Mouse (Mus musculus): ENCODE measurements around the gene Tmem131l. TPM values are rescaled to one million over a fixed set of nuclear protein-coding genes. Genes with fewer than 3 reads are reported as not detected.
"Not testable (repeated sequence)": the region's sequence is repeated elsewhere in the genome, so short reads cannot be mapped to it uniquely, and the experiment has no call there.

The Tmem131l gene
- polyA plus RNA-seq, 1 experiment from 2014 or later, result 43.0 TPM

GRCm38 (mm10) chr3:83898246-83898645, 141.7 kb downstream of the Tmem131l start:
- H3K4me1 ChIP-seq, result peaks cover 3% of the 10 kb centered on the region; the same call in 1 of the 2 replicates
- no peaks in the 10 kb centered on the region for H3K27me3 ChIP-seq (replicated peaks)
- WGBS, result 96% methylated on average over 9 of the region's 9 CpGs
- no peaks in the 10 kb centered on the region for H3K9me3 ChIP-seq (replicated peaks)
- no peak for ATAC-seq (ENCODE audit: low FRiP score)
- H3K27ac ChIP-seq (replicated peaks), result no peak overlapping the region
- no peak overlapping the region for H3K9ac ChIP-seq (replicated peaks)
- H3K36me3 ChIP-seq, result peaks cover 59% of the 10 kb centered on the region
- no peak overlapping the region for H3K4me3 ChIP-seq (replicated peaks)
- H3K4me2 ChIP-seq, result no peak overlapping the region

GRCm38 (mm10) chr3:83895811-83896210, 144.2 kb downstream of the Tmem131l start:
- H3K27ac ChIP-seq (replicated peaks), result no peak overlapping the region
- H3K4me2 ChIP-seq, result no peak overlapping the region
- no peaks in the 10 kb centered on the region for H3K27me3 ChIP-seq (replicated peaks)
- peaks cover 3% of the 10 kb centered on the region; the same call in 1 of the 2 replicates for H3K4me1 ChIP-seq
- H3K4me3 ChIP-seq (replicated peaks), result no peak overlapping the region
- no peak for ATAC-seq (ENCODE audit: low FRiP score)
- peaks cover 36% of the 10 kb centered on the region for H3K36me3 ChIP-seq
- no peak overlapping the region for H3K9ac ChIP-seq (replicated peaks)
- H3K9me3 ChIP-seq (replicated peaks), result no peaks in the 10 kb centered on the region
- WGBS, result 39% methylated on average over 3 of the region's 3 CpGs

- ATAC-seq (ENCODE audit: low FRiP score), result no peak
- peaks cover 3% of the 10 kb centered on the region; the same call in 1 of the 2 replicates for H3K4me1 ChIP-seq
- H3K27ac ChIP-seq (replicated peaks), result no peak overlapping the region
- H3K4me3 ChIP-seq (replicated peaks), result no peak overlapping the region
- no peaks in the 10 kb centered on the region for H3K9me3 ChIP-seq (replicated peaks)
- no peaks in the 10 kb centered on the region for H3K27me3 ChIP-seq (replicated peaks)
- WGBS, result 94% methylated on average over 5 of the region's 5 CpGs
- no peak overlapping the region for H3K4me2 ChIP-seq
- H3K36me3 ChIP-seq, result peaks cover 29% of the 10 kb centered on the region
- H3K9ac ChIP-seq (replicated peaks), result no peak overlapping the region
These were observed 144.9 kb downstream of the Tmem131l start for GRCm38 (mm10) chr3:83895111-83895510.

DNA sequence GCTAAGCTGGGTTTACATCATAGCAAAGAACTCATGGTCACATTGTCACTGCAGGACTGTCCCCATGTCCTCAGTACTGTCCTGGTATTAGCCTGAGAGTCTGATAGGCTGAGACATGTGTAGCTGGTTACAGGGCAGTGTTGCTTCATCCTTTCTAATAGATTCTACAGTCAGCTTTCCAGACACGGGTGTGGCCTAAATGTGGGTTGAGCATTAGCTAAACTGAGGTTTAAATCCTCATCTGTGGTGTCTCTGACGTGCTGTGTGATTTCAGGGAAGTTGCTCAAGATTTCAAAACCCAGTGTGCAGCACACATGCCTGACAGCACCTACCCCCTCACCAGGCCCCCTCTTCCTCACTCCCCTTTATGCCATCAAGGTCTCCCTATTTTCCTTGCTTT, 154.8 kb downstream of the Tmem131l start:
- H3K4me3 ChIP-seq (replicated peaks), result no peak overlapping the region
- 90% methylated on average over 2 of the region's 2 CpGs for WGBS
- no peaks in the 10 kb centered on the region for H3K36me3 ChIP-seq
- no peaks in the 10 kb centered on the region for H3K9me3 ChIP-seq (replicated peaks)
- H3K9ac ChIP-seq (replicated peaks), result no peak overlapping the region
- H3K27me3 ChIP-seq (replicated peaks), result no peaks in the 10 kb centered on the region
- H3K4me2 ChIP-seq, result no peak overlapping the region
- ATAC-seq (ENCODE audit: low FRiP score), result no peak
- H3K27ac ChIP-seq (replicated peaks), result no peak overlapping the region
- no peaks in the 10 kb centered on the region for H3K4me1 ChIP-seq

DNA sequence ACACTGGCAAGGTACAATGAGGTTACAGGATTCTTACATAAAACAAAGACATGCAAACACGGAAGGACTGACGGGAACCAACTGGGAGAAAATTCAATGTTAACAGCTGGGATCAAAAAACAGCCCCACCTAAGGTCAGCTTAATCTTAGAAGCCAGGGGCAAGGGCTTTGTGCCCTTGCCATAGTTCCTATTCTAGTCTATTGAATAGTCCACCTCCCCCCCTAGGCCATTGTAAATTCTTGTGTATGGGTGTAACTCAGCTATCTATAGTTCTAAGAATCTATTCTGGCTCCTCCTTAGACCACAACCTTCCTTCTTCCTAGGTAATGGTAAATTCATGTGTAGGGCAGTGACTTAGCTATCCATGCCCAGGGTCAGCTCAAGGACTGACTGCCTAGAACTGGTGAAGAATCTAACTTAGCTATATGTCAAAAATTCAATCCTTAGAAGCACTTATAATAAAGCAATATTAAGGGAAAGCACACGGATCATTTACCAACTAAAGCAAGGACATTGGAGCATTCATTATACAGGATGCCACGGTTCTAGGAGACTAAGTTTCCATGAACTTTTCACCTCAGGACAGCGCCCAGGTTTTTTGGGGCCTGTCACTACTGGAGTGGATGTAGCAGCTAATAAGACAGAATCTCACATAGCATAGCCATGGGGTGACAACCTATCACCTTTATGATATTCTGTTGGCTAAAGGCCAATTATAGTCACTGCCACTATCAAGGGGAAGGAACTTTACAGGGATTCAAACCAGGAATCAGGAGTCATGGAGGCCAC, 160.5 kb downstream of the Tmem131l start:
- not testable (repeated sequence) for H3K9me3 ChIP-seq (replicated peaks); H3K36me3 ChIP-seq; H3K4me3 ChIP-seq (replicated peaks); H3K4me1 ChIP-seq; H3K9ac ChIP-seq (replicated peaks); H3K4me2 ChIP-seq; H3K27me3 ChIP-seq (replicated peaks); H3K27ac ChIP-seq (replicated peaks); ATAC-seq (ENCODE audit: low FRiP score)
- 82% methylated on average over 5 of the region's 5 CpGs for WGBS

- ATAC-seq (ENCODE audit: low FRiP score), result no peak
- no peak overlapping the region for H3K27ac ChIP-seq (replicated peaks)
- H3K4me3 ChIP-seq (replicated peaks), result no peak overlapping the region
- no peaks in the 10 kb centered on the region for H3K36me3 ChIP-seq
- H3K27me3 ChIP-seq (replicated peaks), result no peaks in the 10 kb centered on the region
- WGBS, result 94% methylated on average over 4 of the region's 4 CpGs
- no peak overlapping the region for H3K9ac ChIP-seq (replicated peaks)
- no peaks in the 10 kb centered on the region for H3K9me3 ChIP-seq (replicated peaks)
- H3K4me1 ChIP-seq, result no peaks in the 10 kb centered on the region
- no peak overlapping the region for H3K4me2 ChIP-seq
These were observed 161.2 kb downstream of the Tmem131l start for GRCm38 (mm10) chr3:83878801-83879200.

DNA sequence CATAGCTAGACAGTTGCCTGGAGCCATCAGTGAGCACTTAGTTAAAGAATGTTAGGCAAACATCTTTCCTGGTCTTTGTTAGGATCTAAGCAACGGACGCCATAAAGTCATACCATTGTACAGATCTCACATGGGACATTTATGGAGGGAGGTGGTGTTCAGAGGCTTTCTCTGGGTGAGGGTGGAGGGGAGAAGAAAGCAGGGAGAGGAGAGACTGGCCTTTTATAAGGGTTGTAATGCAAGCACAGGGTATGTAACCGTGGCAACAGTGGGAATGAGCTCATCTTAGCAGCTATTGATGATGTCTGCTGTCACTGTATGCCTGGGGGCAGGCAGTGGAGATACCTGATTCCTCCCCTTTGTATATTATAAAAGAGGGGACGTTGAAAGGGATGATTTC, 163.7 kb downstream of the Tmem131l start:
- Histone ChIP-seq H3K36me3 (no peaks in the 10 kb centered on the region), H3K4me3 (replicated peaks) (no peak overlapping the region), H3K27me3 (replicated peaks) (no peaks in the 10 kb centered on the region), H3K4me2 (no peak overlapping the region), H3K9ac (replicated peaks) (no peak overlapping the region), H3K27ac (replicated peaks) (no peak overlapping the region), H3K4me1 (no peaks in the 10 kb centered on the region), H3K9me3 (replicated peaks) (no peaks in the 10 kb centered on the region)
- no peak for ATAC-seq (ENCODE audit: low FRiP score)
- WGBS, result 41% methylated on average over 4 of the region's 4 CpGs

DNA sequence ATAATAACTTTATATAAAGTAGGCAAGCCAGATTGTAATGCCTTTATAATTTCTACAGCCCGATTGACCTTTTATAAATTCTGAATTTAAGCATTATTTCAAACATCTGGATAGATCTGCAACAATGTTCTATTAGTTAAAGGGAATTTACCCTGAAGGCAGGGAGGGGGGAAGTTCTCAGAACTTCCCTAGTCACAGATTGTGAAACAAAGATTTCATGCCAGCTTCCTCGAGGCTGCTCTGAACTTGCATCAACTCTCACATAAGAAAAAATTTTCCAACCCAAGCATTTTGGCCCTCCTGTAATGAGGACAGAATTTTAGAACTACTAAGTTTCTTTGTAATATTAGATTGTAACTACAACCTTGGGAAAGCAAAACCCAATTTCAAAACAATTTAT, 164.9 kb downstream of the Tmem131l start:
- not testable (repeated sequence) for H3K36me3 ChIP-seq; H3K9me3 ChIP-seq (replicated peaks); H3K4me3 ChIP-seq (replicated peaks); H3K9ac ChIP-seq (replicated peaks); H3K4me1 ChIP-seq; ATAC-seq (ENCODE audit: low FRiP score); H3K27me3 ChIP-seq (replicated peaks); H3K4me2 ChIP-seq; H3K27ac ChIP-seq (replicated peaks)
- WGBS, result 94% methylated on average over 2 of the region's 2 CpGs

- not testable (repeated sequence) for H3K36me3 ChIP-seq; H3K4me1 ChIP-seq; H3K4me3 ChIP-seq (replicated peaks); H3K4me2 ChIP-seq; H3K9me3 ChIP-seq (replicated peaks); ATAC-seq (ENCODE audit: low FRiP score); H3K27me3 ChIP-seq (replicated peaks); H3K27ac ChIP-seq (replicated peaks); H3K9ac ChIP-seq (replicated peaks)
- WGBS, result 95% methylated on average over 2 of the region's 2 CpGs
These were observed 167.1 kb downstream of the Tmem131l start for GRCm38 (mm10) chr3:83872853-83873252.

DNA sequence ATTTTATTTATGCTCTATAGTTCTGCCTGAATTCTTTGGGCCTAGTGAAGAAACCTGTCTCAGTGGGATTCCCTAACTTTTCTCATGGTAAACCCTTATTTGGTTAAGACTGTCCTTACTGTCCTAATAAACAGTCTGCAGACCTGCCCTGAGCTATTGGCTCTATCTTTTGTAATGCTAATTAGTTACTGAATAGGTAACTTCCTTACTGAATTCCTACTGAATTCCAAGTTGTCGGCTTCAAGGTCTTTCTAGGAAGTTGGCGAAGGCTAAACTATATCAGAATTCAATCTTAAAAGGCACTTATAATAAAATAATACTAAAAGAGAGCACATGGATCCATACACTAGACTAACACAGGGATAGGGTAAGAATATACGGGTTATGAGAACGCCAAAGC, 168.0 kb downstream of the Tmem131l start:
- H3K9me3 ChIP-seq (replicated peaks); H3K4me2 ChIP-seq; H3K4me1 ChIP-seq; H3K4me3 ChIP-seq (replicated peaks); ATAC-seq (ENCODE audit: low FRiP score); H3K36me3 ChIP-seq; H3K27me3 ChIP-seq (replicated peaks); H3K9ac ChIP-seq (replicated peaks); H3K27ac ChIP-seq (replicated peaks): not testable (repeated sequence)
- 95% methylated on average over 4 of the region's 4 CpGs for WGBS

DNA sequence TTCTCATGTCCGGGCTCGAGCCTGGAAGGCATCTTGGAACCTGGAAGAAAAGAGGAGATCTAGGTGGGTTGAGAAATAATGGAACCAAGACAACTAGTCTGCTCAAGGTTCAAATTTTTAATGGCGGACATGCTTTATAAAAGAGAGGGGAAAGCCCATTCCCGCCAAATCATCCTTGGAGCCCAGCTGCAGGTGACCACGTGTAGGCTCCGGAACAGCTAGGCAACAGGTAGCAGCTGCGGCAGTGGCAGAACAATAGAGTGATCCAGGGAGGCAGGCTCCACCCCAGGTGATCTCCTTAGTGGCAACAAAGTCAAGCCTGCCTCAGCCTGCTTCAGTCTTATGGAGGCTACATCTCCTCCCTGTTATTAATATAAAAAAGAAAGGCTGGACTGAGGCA, 168.4 kb downstream of the Tmem131l start:
- not testable (repeated sequence) for H3K4me2 ChIP-seq; H3K4me1 ChIP-seq; H3K27me3 ChIP-seq (replicated peaks); H3K9me3 ChIP-seq (replicated peaks); H3K4me3 ChIP-seq (replicated peaks); H3K9ac ChIP-seq (replicated peaks); H3K27ac ChIP-seq (replicated peaks); H3K36me3 ChIP-seq; ATAC-seq (ENCODE audit: low FRiP score)
- 92% methylated on average over 7 of the region's 7 CpGs for WGBS

GRCm38 (mm10) chr3:83869776-83870175, 170.2 kb downstream of the Tmem131l start:
- Histone ChIP-seq H3K4me3 (replicated peaks) (no peak overlapping the region), H3K9me3 (replicated peaks) (no peaks in the 10 kb centered on the region), H3K27me3 (replicated peaks) (no peaks in the 10 kb centered on the region), H3K9ac (replicated peaks) (no peak overlapping the region), H3K4me1 (no peaks in the 10 kb centered on the region), H3K4me2 (no peak overlapping the region), H3K36me3 (no peaks in the 10 kb centered on the region), H3K27ac (replicated peaks) (no peak overlapping the region)
- 90% methylated on average over 2 of the region's 2 CpGs for WGBS
- ATAC-seq (ENCODE audit: low FRiP score), result no peak
